Mouse (Mus musculus): Measurements from ENCODE around the gene Lrrc20.
A peak's percentile ranks its signal among the peaks of the same experiment; 100 is the strongest.

Gene Lrrc20

GRCm38 (mm10) chr10:61474344-61474743, 1.3 kb upstream of the Lrrc20 start:
- no peak for DNase-seq (ENCODE audit: low spot score in 2 of 2)

GRCm38 (mm10) chr10:61476440-61477165, 1.0 kb downstream of the Lrrc20 start:
- no peak for DNase-seq (ENCODE audit: low spot score in 2 of 2)

- DNase-seq (ENCODE audit: low spot score in 2 of 2): no peak
Measured at GRCm38 (mm10) chr10:61479461-61479860, 3.9 kb downstream of the Lrrc20 start.

GRCm38 (mm10) chr10:61479927-61480326, 4.3 kb downstream of the Lrrc20 start:
- no peak for DNase-seq (ENCODE audit: low spot score in 2 of 2)

GRCm38 (mm10) chr10:61480488-61480887, 4.9 kb downstream of the Lrrc20 start:
- DNase-seq (ENCODE audit: low spot score in 2 of 2): no peak

- DNase-seq (ENCODE audit: low spot score in 2 of 2): no peak
Measured at GRCm38 (mm10) chr10:61482771-61483170, 7.2 kb downstream of the Lrrc20 start.

GRCm38 (mm10) chr10:61484801-61485200, 9.2 kb downstream of the Lrrc20 start:
- no peak for DNase-seq (ENCODE audit: low spot score in 2 of 2)

- no peak for DNase-seq (ENCODE audit: low spot score in 2 of 2)
Measured at GRCm38 (mm10) chr10:61486551-61487339, 11.1 kb downstream of the Lrrc20 start.

- no peak for DNase-seq (ENCODE audit: low spot score in 2 of 2)
Measured at GRCm38 (mm10) chr10:61488522-61489110, 13.0 kb downstream of the Lrrc20 start.

GRCm38 (mm10) chr10:61491573-61491972, 16.0 kb downstream of the Lrrc20 start:
- no peak for DNase-seq (ENCODE audit: low spot score in 2 of 2)

GRCm38 (mm10) chr10:61492040-61492439, 16.4 kb downstream of the Lrrc20 start:
- DNase-seq (ENCODE audit: low spot score in 2 of 2): peak; percentile 26 to 76

GRCm38 (mm10) chr10:61495461-61495860, 19.9 kb downstream of the Lrrc20 start:
- DNase-seq (ENCODE audit: low spot score in 2 of 2): no peak

GRCm38 (mm10) chr10:61496231-61496630, 20.6 kb downstream of the Lrrc20 start:
- DNase-seq (ENCODE audit: low spot score in 2 of 2): no peak

GRCm38 (mm10) chr10:61499505-61500466, 24.2 kb downstream of the Lrrc20 start:
- DNase-seq (ENCODE audit: low spot score in 2 of 2): no peak

GRCm38 (mm10) chr10:61500756-61501155, 25.2 kb downstream of the Lrrc20 start:
- DNase-seq (ENCODE audit: low spot score in 2 of 2): no peak

- DNase-seq (ENCODE audit: low spot score in 2 of 2): no peak
Measured at GRCm38 (mm10) chr10:61504073-61504472, 28.5 kb downstream of the Lrrc20 start.

- no peak for DNase-seq (ENCODE audit: low spot score in 2 of 2)
Measured at GRCm38 (mm10) chr10:61506381-61507200, 31.0 kb downstream of the Lrrc20 start.

GRCm38 (mm10) chr10:61509873-61510272, 34.3 kb downstream of the Lrrc20 start:
- DNase-seq (ENCODE audit: low spot score in 2 of 2): no peak

GRCm38 (mm10) chr10:61510809-61511208, 35.2 kb downstream of the Lrrc20 start:
- DNase-seq (ENCODE audit: low spot score in 2 of 2): no peak

GRCm38 (mm10) chr10:61512215-61512889, 36.8 kb downstream of the Lrrc20 start:
- no peak for DNase-seq (ENCODE audit: low spot score in 2 of 2)

All from left cerebral cortex, adult 9 months (tissue).